Mouse (Mus musculus) cerebellum, adult 11-12 months (tissue): ENCODE results near the gene Krtap11-1.
A peak's percentile ranks its signal among the peaks of the same experiment; 100 is the strongest.

Experiments
- DNase-seq: peaks from one replicate; pipeline ENCODE4 v3.0.0; 2022

Gene Krtap11-1

GRCm38 (mm10) chr16:89571083-89571482, at the start of gene Krtap11-1:
Gene Krtap11-1, minus strand, starts transcription at chr16:89571183.
- no peak for DNase-seq

DNA sequence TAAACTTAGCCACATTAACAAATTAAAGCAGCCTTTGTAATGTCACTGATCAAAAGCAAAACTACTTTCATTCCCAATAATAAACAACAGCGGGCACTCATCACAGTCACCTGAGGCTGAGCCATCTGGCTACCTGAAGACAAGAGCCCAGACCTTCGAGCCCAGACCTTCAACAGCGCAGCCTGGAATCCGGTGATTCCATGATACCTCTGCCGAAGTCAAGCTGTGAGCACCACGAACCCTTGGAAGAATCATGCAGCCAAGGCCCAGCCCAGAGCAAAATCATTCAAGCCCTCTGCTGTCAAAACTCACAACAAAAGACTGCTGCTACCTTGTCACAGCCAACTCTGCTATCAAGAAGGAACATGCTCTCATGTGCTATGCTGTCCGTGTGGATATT, 47.2 kb upstream of the Krtap11-1 start:
- DNase-seq: peak; percentile 19

DNA sequence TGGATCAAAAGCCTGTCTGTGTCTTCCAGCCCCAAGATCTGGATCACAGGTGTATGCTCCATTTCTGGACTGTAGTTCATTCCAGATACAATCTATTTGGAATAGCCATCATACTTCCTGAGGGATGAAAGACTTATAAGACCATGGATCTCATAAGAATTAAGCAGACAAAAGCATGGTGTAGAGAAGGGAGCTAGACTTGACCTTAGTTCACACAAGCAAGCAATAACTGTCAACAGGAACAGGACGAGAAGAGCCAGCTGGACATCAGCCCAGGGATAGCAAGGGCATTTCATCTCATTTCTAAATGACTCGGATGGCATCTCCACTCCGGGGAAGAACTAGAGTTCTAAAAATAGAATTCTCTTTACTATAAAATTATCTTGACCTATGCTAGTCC, 46.3 kb upstream of the Krtap11-1 start:
- peak; percentile 16 for DNase-seq

DNA sequence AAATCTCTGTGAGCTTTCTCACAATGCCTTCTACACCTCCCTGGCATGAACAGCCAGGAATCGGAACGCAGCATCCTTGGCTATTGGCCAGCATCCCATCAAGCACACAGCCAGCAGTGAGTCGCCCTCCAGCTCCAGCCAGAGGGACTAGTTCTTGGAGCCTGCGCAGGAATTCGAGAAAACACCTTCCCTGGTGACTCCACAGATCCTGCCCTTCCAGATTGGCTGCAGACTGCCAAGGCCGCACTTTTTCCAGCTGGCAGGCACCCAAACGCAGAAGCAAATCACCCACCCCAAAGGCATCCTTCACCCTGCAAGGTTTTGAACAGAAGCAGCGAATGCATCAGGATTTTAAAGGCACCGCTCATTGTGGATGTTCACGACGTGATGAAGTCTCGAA, 42.7 kb upstream of the Krtap11-1 start:
- DNase-seq: peak; percentile 15

DNA sequence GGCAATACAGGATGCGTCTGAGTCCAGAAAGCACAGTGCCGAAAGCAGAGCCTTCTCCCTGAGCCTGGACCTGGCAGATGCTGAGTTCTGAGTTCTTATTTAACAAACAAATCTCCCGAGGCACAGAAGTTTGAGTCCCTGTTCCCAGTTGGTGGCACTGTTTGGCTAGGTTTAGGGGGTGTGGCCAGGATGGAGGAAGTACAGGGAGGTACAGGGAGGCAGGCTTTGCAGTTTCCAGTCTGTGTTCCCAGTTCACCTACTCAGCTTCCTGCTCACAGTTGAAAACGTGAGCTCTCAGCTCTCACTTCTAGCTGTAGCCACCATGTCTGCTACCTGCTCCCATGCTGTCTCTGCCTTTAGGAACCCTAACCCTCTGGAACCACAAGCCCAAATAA, 37.8 kb upstream of the Krtap11-1 start:
- DNase-seq: no peak

DNA sequence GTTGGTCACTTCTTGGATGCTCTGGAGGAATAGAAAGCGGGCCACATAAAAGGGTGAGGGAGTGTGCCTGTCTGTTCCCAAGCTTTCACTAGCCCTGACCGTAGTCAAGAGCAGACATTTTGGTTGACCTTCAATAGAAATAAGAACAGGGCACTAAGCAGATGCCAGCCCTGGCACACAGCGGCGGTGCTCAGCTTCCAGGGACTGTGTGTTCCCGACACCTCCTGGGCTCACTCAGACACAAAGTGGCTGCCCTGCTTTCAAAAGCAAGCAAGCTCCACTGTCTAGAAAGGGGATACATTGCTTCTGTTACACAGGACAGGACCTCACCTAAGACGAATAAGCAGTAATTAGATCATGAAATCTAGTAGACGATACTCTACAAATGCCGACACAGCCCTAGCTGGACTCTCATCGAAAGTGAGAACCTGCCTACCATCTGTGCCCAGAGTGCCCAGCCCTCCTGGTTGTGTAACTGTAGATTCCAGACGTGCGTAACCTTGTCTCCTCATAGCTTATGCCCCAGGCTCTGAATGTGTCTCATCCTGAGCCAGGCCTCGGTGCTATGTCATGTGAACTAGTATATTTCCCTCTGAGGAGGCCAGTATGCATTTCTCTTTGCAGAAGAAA, 37.3 kb upstream of the Krtap11-1 start:
- peak; percentile 38 for DNase-seq

- DNase-seq: no peak
Measured at GRCm38 (mm10) chr16:89606951-89607350, 36.0 kb upstream of the Krtap11-1 start.

DNA sequence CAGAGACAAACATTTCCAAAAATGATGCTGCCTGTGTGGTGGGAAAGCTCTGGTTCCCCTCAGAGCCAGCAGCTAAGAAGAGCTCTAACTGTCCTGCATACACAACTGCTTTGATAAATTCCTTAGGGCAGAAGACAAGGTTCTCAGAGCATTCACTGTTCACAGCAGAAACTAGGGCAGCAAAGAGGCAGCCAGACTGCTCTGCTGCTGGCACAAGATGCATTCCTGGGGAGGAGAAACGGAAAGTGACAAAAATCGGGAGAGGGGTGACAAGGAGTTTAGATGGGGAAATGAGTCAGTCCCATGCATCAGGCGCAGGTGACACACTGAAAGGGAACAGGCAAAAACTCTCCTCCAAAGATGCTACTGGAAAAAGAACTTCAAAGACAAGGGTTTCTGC, 16.2 kb upstream of the Krtap11-1 start:
- DNase-seq: no peak

GRCm38 (mm10) chr16:89585604-89586508, 14.9 kb upstream of the Krtap11-1 start:
- no peak for DNase-seq

DNA sequence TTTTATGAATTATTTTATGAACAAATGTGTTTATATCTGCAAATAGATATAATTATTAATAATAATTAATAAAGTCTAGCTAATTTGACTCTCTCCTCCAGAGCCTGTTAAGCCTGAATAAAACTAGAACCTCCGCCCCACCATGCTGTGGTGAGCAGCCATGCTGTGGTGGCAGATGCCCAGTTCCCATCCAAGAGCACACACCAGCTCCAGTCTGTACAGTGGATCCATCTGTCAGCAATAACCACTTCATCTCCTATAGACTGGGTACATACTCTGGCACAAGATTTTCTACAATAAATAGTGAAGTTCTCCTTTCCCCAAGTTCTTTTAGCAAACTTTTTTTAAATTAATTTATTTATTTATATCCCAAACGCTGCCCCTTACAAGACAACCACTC, 10.7 kb upstream of the Krtap11-1 start:
- no peak for DNase-seq

DNA sequence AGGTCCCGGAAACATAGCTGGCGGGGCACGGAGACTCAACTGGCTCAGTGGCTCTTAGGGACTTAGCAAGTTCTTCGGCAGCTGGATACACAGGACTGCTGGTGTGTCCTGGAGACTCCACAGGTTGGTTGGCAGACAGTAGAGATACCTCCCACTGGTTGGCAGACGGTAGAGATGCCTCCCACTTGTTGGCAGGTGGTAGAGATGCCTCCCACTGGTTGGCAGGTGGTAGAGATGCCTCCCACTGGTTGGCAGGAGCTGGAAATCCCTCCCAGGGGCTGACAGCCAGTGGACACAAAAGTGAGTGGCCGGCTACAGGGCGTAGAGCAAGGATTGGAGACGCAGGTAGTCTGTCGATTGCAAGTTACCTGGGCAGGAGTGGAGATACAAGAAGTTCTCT, 467 bp downstream of the Krtap11-1 start:
- peak; percentile 83 for DNase-seq

DNA sequence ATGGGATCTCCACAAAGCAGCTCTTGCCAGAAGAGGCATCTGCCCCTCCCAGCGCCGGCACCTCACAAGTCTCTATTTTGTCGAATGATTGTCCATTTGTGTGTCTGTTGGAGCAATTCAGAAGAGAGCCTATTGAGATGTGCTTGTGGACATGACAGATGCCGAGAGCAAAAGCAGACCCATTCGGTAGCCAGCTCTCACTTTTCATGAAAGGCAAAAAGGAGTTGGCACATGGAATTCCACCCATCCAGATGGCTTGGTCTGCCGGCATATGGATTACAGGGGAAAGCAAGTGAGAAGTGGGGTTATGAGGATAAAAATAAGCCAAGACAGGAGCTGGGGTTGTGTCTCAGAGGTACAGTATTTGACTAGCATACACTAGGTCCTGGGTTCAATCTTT, 1.8 kb downstream of the Krtap11-1 start:
- peak; percentile 54 for DNase-seq

DNA sequence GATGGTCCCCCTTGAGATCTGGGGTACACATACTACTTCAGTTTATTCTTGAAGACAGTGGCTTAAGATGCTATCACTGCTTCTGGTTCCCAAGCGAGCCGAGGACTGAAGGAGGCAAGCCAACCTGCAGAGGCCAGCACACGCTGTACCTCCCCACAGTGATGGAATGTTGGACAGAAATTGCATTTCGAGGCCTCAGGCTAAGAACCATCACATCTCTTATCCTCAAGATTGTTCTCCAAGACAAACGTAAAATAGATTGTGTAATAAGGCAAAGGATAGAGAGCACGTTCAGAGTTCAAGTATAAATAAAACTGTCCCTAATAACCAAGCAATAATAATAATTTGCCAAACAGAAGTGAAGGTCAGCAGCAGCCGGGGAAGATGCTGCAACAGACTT, 2.8 kb downstream of the Krtap11-1 start:
- no peak for DNase-seq

DNA sequence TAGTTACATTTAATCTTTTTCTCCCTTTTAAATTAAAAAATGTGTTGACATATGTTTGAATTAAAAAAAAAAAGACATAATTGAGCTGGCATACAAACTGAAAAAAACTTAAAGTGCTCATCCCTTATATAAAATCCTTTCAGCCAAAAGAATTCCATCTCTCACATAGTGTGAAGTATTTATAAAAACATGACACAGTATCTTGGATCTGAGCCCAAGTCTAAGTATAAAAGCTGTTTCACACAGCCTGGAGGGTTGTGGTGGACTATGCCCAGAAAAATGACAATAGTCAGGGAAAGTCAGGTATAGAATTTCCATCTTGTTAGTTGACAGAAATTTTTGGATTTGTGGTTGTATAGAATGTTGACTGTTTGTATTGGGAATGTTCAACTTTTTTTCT, 20.7 kb downstream of the Krtap11-1 start:
- no peak for DNase-seq

GRCm38 (mm10) chr16:89538031-89538484, 32.9 kb downstream of the Krtap11-1 start:
- DNase-seq: no peak

DNA sequence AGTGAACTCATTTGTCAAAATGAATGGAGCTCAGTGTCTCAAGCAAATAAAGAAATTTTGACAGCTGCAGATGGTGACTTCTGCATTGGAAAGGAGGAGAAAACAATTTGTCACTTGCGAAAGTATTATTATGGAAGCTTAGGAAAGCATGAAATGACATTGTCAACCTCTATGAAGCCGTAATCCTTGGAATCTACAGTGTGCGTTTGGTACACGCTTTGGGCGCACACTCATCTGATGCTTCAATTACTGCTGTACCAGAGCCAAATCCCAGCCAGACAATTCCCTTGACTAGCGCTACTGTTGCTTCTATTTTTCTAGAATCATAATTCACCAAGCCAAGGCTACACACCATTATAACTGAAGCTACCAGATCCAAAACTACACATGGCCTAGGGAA, 33.6 kb downstream of the Krtap11-1 start:
- no peak for DNase-seq

- no peak for DNase-seq
Measured at GRCm38 (mm10) chr16:89530547-89530946, 40.4 kb downstream of the Krtap11-1 start.

DNA sequence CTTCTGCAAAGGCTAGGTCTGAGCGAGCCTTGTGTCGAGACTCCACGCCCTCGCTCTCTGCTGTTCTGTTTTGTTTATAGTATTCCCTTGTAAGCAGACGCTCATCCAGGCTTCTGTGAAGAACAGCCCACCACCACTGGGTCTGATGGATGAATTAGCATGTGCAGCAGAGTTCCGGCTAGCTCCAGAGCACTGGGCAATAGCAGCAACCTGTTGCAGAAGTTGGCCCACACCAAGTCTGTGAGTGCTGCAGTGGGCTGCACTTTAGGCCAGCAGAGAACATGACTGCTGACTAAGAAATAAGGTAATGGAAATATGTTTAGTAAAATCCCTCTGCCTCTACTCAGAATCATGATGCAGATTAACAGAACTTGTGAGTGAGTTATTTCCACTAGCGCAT, 41.1 kb downstream of the Krtap11-1 start:
- DNase-seq: no peak

DNA sequence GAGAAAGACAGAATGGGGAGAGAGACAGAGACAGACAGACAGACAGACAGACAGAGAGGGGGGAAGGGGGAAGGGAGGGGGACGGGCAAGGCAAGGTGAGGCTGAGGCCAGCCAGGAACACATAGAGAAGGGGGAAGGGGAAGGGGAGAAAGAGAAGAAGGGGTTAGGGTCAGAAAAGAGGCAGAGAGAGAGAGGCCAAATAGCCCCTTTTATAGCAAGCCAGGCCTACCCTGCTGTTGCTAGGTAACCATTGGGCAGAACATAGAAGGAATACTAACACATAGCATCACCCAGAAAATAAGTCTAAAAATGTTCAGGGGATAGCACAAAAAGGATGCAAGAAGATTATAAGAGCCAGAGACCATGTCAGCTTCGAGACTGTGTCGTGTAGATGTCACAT, 42.6 kb downstream of the Krtap11-1 start:
- no peak for DNase-seq

DNA sequence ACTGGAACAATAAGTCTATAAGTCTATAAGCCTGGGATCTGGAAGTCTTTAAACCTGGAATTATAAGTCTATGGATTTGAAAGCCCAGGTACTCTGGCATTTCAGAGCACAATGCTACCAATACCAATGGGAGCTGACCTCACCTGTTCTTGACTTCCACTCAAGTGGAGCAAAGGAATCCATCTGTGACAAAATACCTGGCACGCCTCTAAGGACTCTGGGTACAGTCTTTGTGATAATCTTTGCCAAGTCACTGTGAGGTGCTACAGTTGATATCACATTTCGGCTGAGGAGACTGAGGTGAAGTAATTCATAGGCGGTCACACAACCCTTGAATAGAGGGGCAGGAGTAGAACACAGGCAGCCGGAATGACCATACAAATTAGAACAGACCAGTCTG, 50.0 kb downstream of the Krtap11-1 start:
- no peak for DNase-seq

GRCm38 (mm10) chr16:89520555-89520954, 50.4 kb downstream of the Krtap11-1 start:
- no peak for DNase-seq
